Mouse (Mus musculus) kidney, adult 2 months (tissue): ENCODE data around the gene Glipr2.

Experiments
- CTCF ChIP-seq: fragments of 200-500 bp; conservative IDR thresholded peaks from 2 replicates; pipeline ENCODE4 v1.5.1; 2011; ENCODE audit warnings: low read depth, mild to moderate bottlenecking, control low read depth, low read length, moderate library complexity, mixed read lengths; ENCODE audit not compliant: insufficient read depth, insufficient read length
- POLR2A ChIP-seq: fragments of 200-500 bp; IDR thresholded peaks from one replicate; pipeline ENCODE4 v1.6.1; 2011; ENCODE audit warnings: low read depth, low read length, control low read depth

- TF ChIP-seq CTCF (no peak), POLR2A (no peak)
Observed at GRCm38 (mm10) chr4:43974914-43975616, 17.9 kb downstream of the Glipr2 start.
